Mouse (Mus musculus): ENCODE measurements at regions not wholly inside any gene's neighbourhood (a gene's known extent, or its start where the extent isn't known, plus 50 kb on each side); places are given as distances from the start of the nearest gene placed in this dataset.

GRCm38 (mm10) chr13:42536501-42537210, 143.8 kb upstream of the Phactr1 start:
- no peak for ATAC-seq (ENCODE audit: low FRiP score)
- 77% methylated on average over 7 of the region's 7 CpGs for WGBS
- Histone ChIP-seq H3K4me2 (replicated peaks) (no peak overlapping the region), H3K9ac (no peak overlapping the region), H3K9me3 (ENCODE audit: control insufficient read depth, low read length) (peaks cover 7% of the 10 kb centered on the region; the same call in 1 of the 2 replicates), H3K27ac (no peak overlapping the region), H3K4me1 (replicated peaks; ENCODE audit: control insufficient read depth, insufficient read depth, low read length) (no peaks in the 10 kb centered on the region), H3K36me3 (replicated peaks; ENCODE audit: control insufficient read depth, insufficient read depth) (no peaks in the 10 kb centered on the region), H3K4me3 (replicated peaks; ENCODE audit: low read length) (no peak overlapping the region), H3K27me3 (ENCODE audit: control insufficient read depth, insufficient read depth, low read length) (no peaks in the 10 kb centered on the region)
- no peak for DNase-seq (ENCODE audit: low spot score)

- ATAC-seq (ENCODE audit: low FRiP score) (no peak), DNase-seq (ENCODE audit: low spot score) (no peak)
- H3K9me3 ChIP-seq (ENCODE audit: control insufficient read depth, low read length) = peaks cover 7% of the 10 kb centered on the region; the same call in 1 of the 2 replicates
- no peak overlapping the region for H3K27ac ChIP-seq
- H3K9ac ChIP-seq = no peak overlapping the region
- H3K36me3 ChIP-seq (replicated peaks; ENCODE audit: control insufficient read depth, insufficient read depth) = no peaks in the 10 kb centered on the region
- H3K27me3 ChIP-seq (ENCODE audit: control insufficient read depth, insufficient read depth, low read length) = no peaks in the 10 kb centered on the region
- H3K4me2 ChIP-seq (replicated peaks) = no peak overlapping the region
- no peak overlapping the region for H3K4me3 ChIP-seq (replicated peaks; ENCODE audit: low read length)
- WGBS = 90% methylated on average over 2 of the region's 2 CpGs
- H3K4me1 ChIP-seq (replicated peaks; ENCODE audit: control insufficient read depth, insufficient read depth, low read length) = no peaks in the 10 kb centered on the region
Measured at GRCm38 (mm10) chr13:42538046-42538445, 142.4 kb upstream of the Phactr1 start.

- Histone ChIP-seq H3K4me2 (replicated peaks) (no peak overlapping the region), H3K36me3 (replicated peaks; ENCODE audit: control insufficient read depth, insufficient read depth) (no peaks in the 10 kb centered on the region), H3K9ac (no peak overlapping the region), H3K4me3 (replicated peaks; ENCODE audit: low read length) (no peak overlapping the region), H3K4me1 (replicated peaks; ENCODE audit: control insufficient read depth, insufficient read depth, low read length) (no peaks in the 10 kb centered on the region), H3K27ac (no peak overlapping the region), H3K9me3 (ENCODE audit: control insufficient read depth, low read length) (peaks cover 7% of the 10 kb centered on the region; the same call in 1 of the 2 replicates), H3K27me3 (ENCODE audit: control insufficient read depth, insufficient read depth, low read length) (no peaks in the 10 kb centered on the region)
- no peak for ATAC-seq (ENCODE audit: low FRiP score)
- 74% methylated on average over 4 of the region's 4 CpGs for WGBS
- no peak for DNase-seq (ENCODE audit: low spot score)
Measured at GRCm38 (mm10) chr13:42544536-42545094, 135.8 kb upstream of the Phactr1 start.

- Histone ChIP-seq H3K9ac (no peak overlapping the region), H3K27me3 (ENCODE audit: control insufficient read depth, insufficient read depth, low read length) (no peaks in the 10 kb centered on the region), H3K27ac (no peak overlapping the region), H3K4me1 (replicated peaks; ENCODE audit: control insufficient read depth, insufficient read depth, low read length) (no peaks in the 10 kb centered on the region), H3K4me3 (replicated peaks; ENCODE audit: low read length) (no peak overlapping the region), H3K36me3 (replicated peaks; ENCODE audit: control insufficient read depth, insufficient read depth) (no peaks in the 10 kb centered on the region), H3K9me3 (ENCODE audit: control insufficient read depth, low read length) (no peaks in the 10 kb centered on the region), H3K4me2 (replicated peaks) (no peak overlapping the region)
- no peak for ATAC-seq (ENCODE audit: low FRiP score)
- DNase-seq (ENCODE audit: low spot score) = no peak
- 78% methylated on average over 4 of the region's 4 CpGs for WGBS
Measured at GRCm38 (mm10) chr13:42546389-42546788, 134.0 kb upstream of the Phactr1 start.

GRCm38 (mm10) chr13:42546851-42547250, 133.6 kb upstream of the Phactr1 start:
- DNase-seq (ENCODE audit: low spot score) (no peak), ATAC-seq (ENCODE audit: low FRiP score) (no peak)
- H3K4me3 ChIP-seq (replicated peaks; ENCODE audit: low read length) = no peak overlapping the region
- H3K36me3 ChIP-seq (replicated peaks; ENCODE audit: control insufficient read depth, insufficient read depth) = no peaks in the 10 kb centered on the region
- H3K4me2 ChIP-seq (replicated peaks) = no peak overlapping the region
- H3K9ac ChIP-seq = no peak overlapping the region
- H3K27me3 ChIP-seq (ENCODE audit: control insufficient read depth, insufficient read depth, low read length) = no peaks in the 10 kb centered on the region
- H3K27ac ChIP-seq = no peak overlapping the region
- 93% methylated on average over 10 of the region's 10 CpGs for WGBS
- H3K9me3 ChIP-seq (ENCODE audit: control insufficient read depth, low read length) = no peaks in the 10 kb centered on the region
- H3K4me1 ChIP-seq (replicated peaks; ENCODE audit: control insufficient read depth, insufficient read depth, low read length) = no peaks in the 10 kb centered on the region

- WGBS = 72% methylated on average over 5 of the region's 5 CpGs
- no peaks in the 10 kb centered on the region for H3K4me1 ChIP-seq (replicated peaks; ENCODE audit: control insufficient read depth, insufficient read depth, low read length)
- no peak overlapping the region for H3K9ac ChIP-seq
- no peaks in the 10 kb centered on the region for H3K36me3 ChIP-seq (replicated peaks; ENCODE audit: control insufficient read depth, insufficient read depth)
- no peaks in the 10 kb centered on the region for H3K9me3 ChIP-seq (ENCODE audit: control insufficient read depth, low read length)
- H3K4me2 ChIP-seq (replicated peaks) = no peak overlapping the region
- H3K4me3 ChIP-seq (replicated peaks; ENCODE audit: low read length) = no peak overlapping the region
- H3K27ac ChIP-seq = no peak overlapping the region
- H3K27me3 ChIP-seq (ENCODE audit: control insufficient read depth, insufficient read depth, low read length) = no peaks in the 10 kb centered on the region
- DNase-seq (ENCODE audit: low spot score) (no peak), ATAC-seq (ENCODE audit: low FRiP score) (no peak)
Measured at GRCm38 (mm10) chr13:42549021-42549559, 131.3 kb upstream of the Phactr1 start.

- DNase-seq (ENCODE audit: low spot score) = no peak
- Histone ChIP-seq H3K4me3 (replicated peaks; ENCODE audit: low read length) (no peak overlapping the region), H3K9me3 (ENCODE audit: control insufficient read depth, low read length) (no peaks in the 10 kb centered on the region), H3K4me1 (replicated peaks; ENCODE audit: control insufficient read depth, insufficient read depth, low read length) (no peaks in the 10 kb centered on the region), H3K9ac (no peak overlapping the region), H3K27ac (no peak overlapping the region), H3K36me3 (replicated peaks; ENCODE audit: control insufficient read depth, insufficient read depth) (no peaks in the 10 kb centered on the region), H3K27me3 (ENCODE audit: control insufficient read depth, insufficient read depth, low read length) (no peaks in the 10 kb centered on the region), H3K4me2 (replicated peaks) (no peak overlapping the region)
- WGBS = 90% methylated on average over 4 of the region's 4 CpGs
- no peak for ATAC-seq (ENCODE audit: low FRiP score)
Measured at GRCm38 (mm10) chr13:42554961-42555360, 125.5 kb upstream of the Phactr1 start.

GRCm38 (mm10) chr13:42558526-42558925, 121.9 kb upstream of the Phactr1 start:
- Histone ChIP-seq H3K4me3 (replicated peaks; ENCODE audit: low read length) (no peak overlapping the region), H3K27me3 (ENCODE audit: control insufficient read depth, insufficient read depth, low read length) (no peaks in the 10 kb centered on the region), H3K9ac (no peak overlapping the region), H3K27ac (no peak overlapping the region), H3K4me1 (replicated peaks; ENCODE audit: control insufficient read depth, insufficient read depth, low read length) (no peaks in the 10 kb centered on the region), H3K36me3 (replicated peaks; ENCODE audit: control insufficient read depth, insufficient read depth) (no peaks in the 10 kb centered on the region), H3K4me2 (replicated peaks) (no peak overlapping the region), H3K9me3 (ENCODE audit: control insufficient read depth, low read length) (no peaks in the 10 kb centered on the region)
- WGBS = 96% methylated on average over 3 of the region's 3 CpGs
- DNase-seq (ENCODE audit: low spot score) (no peak), ATAC-seq (ENCODE audit: low FRiP score) (no peak)

GRCm38 (mm10) chr13:42561446-42561845, 119.0 kb upstream of the Phactr1 start:
- Histone ChIP-seq H3K9ac (no peak overlapping the region), H3K4me2 (replicated peaks) (no peak overlapping the region), H3K36me3 (replicated peaks; ENCODE audit: control insufficient read depth, insufficient read depth) (no peaks in the 10 kb centered on the region), H3K9me3 (ENCODE audit: control insufficient read depth, low read length) (no peaks in the 10 kb centered on the region), H3K4me3 (replicated peaks; ENCODE audit: low read length) (no peak overlapping the region), H3K27ac (no peak overlapping the region), H3K27me3 (ENCODE audit: control insufficient read depth, insufficient read depth, low read length) (no peaks in the 10 kb centered on the region), H3K4me1 (replicated peaks; ENCODE audit: control insufficient read depth, insufficient read depth, low read length) (no peaks in the 10 kb centered on the region)
- 86% methylated on average over 2 of the region's 2 CpGs for WGBS
- no peak for ATAC-seq (ENCODE audit: low FRiP score)
- DNase-seq (ENCODE audit: low spot score) = no peak

All from hindbrain, embryonic 14.5 days (tissue).